In genomic region chr6:56035054-56035453, GRCm38 (mm10) we compare ENCODE assay signal across 19 mouse cellular contexts. TPM values are rescaled to one million over a fixed set of nuclear protein-coding genes. Genes with fewer than 3 reads are reported as not detected.
"Had no signal": no experiment of that assay in that cellular context is flagged by ENCODE, and none has a peak within 500 bp of the region (broad histone marks: within the 10 kb centered on the region; RNA-seq: fewer than 3 reads in every experiment).

No protein-coding gene starts in this region.

- DNase-seq: retina, postnatal 1 day; right cerebral cortex, adult 18-20 months; right cerebral cortex, postnatal 14 days; right cerebral cortex, postnatal 25 days; right cerebral cortex, postnatal 4 days; thymus, adult 18-20 months; thymus, adult 2 months; thymus, postnatal 14 days; thymus, postnatal 25 days; thymus, postnatal 36 days; thymus, postnatal 4 days had no signal

- H3K36me3 ChIP-seq: neural tube, embryonic 12.5 days; neural tube, embryonic 13.5 days; neural tube, embryonic 15.5 days; stomach, embryonic 15.5 days had no signal

- H3K4me3 ChIP-seq: neural tube, embryonic 12.5 days; neural tube, embryonic 13.5 days; neural tube, embryonic 15.5 days; stomach, embryonic 15.5 days had no signal

- H3K27me3 ChIP-seq: neural tube, embryonic 12.5 days; neural tube, embryonic 13.5 days; neural tube, embryonic 15.5 days; stomach, embryonic 15.5 days had no signal

- H3K9ac ChIP-seq: neural tube, embryonic 12.5 days; neural tube, embryonic 13.5 days; neural tube, embryonic 15.5 days; stomach, embryonic 15.5 days had no signal

- H3K9me3 ChIP-seq: neural tube, embryonic 12.5 days; neural tube, embryonic 13.5 days; neural tube, embryonic 15.5 days; stomach, embryonic 15.5 days had no signal

- H3K4me2 ChIP-seq: neural tube, embryonic 12.5 days; neural tube, embryonic 13.5 days; neural tube, embryonic 15.5 days; stomach, embryonic 15.5 days had no signal

- H3K27ac ChIP-seq: neural tube, embryonic 12.5 days; neural tube, embryonic 13.5 days; neural tube, embryonic 15.5 days; stomach, embryonic 15.5 days; stomach, postnatal 0 days had no signal

- H3K4me1 ChIP-seq: neural tube, embryonic 12.5 days; neural tube, embryonic 15.5 days; stomach, embryonic 15.5 days had no signal

RNA-seq across cellular contexts. Expression of gene Ppp1r17, which starts 17.8 kb away (rescaled TPM):
- total RNA-seq: neutrophil, adult 5-6 weeks had no signal
- polyA plus RNA-seq: small intestine, adult 2 months; spleen, adult 2 months had no signal
